Mouse (Mus musculus): Measurements from ENCODE around the gene Dnajb4.

Gene Dnajb4

GRCm38 (mm10) chr3:152209967-152210634 lies at the start of gene Dnajb4, which contains the start of gene Fubp1:
Dnajb4 (minus strand) TSS chr3:152210302.
Fubp1 (plus strand) TSS chr3:152210422.
- peak; percentile 100 for DNase-seq (ENCODE audit: low spot score)

GRCm38 (mm10) chr3:152259409-152259808 lies 49.3 kb upstream of the Dnajb4 start:
- peak; percentile 52 for DNase-seq (ENCODE audit: low spot score)

GRCm38 (mm10) chr3:152257528-152257927 lies 47.4 kb upstream of the Dnajb4 start:
- DNase-seq (ENCODE audit: low spot score), result no peak

GRCm38 (mm10) chr3:152250487-152250886 lies 40.4 kb upstream of the Dnajb4 start:
- no peak for DNase-seq (ENCODE audit: low spot score)

- DNase-seq (ENCODE audit: low spot score), result no peak
These were observed 37.6 kb upstream of the Dnajb4 start for GRCm38 (mm10) chr3:152247708-152248107.

GRCm38 (mm10) chr3:152245273-152245910 lies 35.3 kb upstream of the Dnajb4 start:
- DNase-seq (ENCODE audit: low spot score), result no peak

- no peak for DNase-seq (ENCODE audit: low spot score)
These were observed 33.2 kb upstream of the Dnajb4 start for GRCm38 (mm10) chr3:152243304-152243703.

GRCm38 (mm10) chr3:152241098-152241497 lies 31.0 kb upstream of the Dnajb4 start:
- no peak for DNase-seq (ENCODE audit: low spot score)

- no peak for DNase-seq (ENCODE audit: low spot score)
These were observed 29.5 kb upstream of the Dnajb4 start for GRCm38 (mm10) chr3:152239592-152239991.

- no peak for DNase-seq (ENCODE audit: low spot score)
These were observed 28.7 kb upstream of the Dnajb4 start for GRCm38 (mm10) chr3:152238836-152239235.

- no peak for DNase-seq (ENCODE audit: low spot score)
These were observed 25.7 kb upstream of the Dnajb4 start for GRCm38 (mm10) chr3:152235805-152236204.

- no peak for DNase-seq (ENCODE audit: low spot score)
These were observed 25.1 kb upstream of the Dnajb4 start for GRCm38 (mm10) chr3:152235238-152235637.

GRCm38 (mm10) chr3:152231333-152232100 lies 21.4 kb upstream of the Dnajb4 start:
- DNase-seq (ENCODE audit: low spot score), result no peak

GRCm38 (mm10) chr3:152229271-152229670 lies 19.2 kb upstream of the Dnajb4 start:
- DNase-seq (ENCODE audit: low spot score), result no peak

GRCm38 (mm10) chr3:152228843-152229242 lies 18.7 kb upstream of the Dnajb4 start:
- DNase-seq (ENCODE audit: low spot score), result no peak

GRCm38 (mm10) chr3:152225906-152226305 lies 15.8 kb upstream of the Dnajb4 start:
- no peak for DNase-seq (ENCODE audit: low spot score)

- no peak for DNase-seq (ENCODE audit: low spot score)
These were observed 14.8 kb upstream of the Dnajb4 start for GRCm38 (mm10) chr3:152224918-152225317.

GRCm38 (mm10) chr3:152213416-152213815 lies 3.3 kb upstream of the Dnajb4 start:
- no peak for DNase-seq (ENCODE audit: low spot score)

- no peak for DNase-seq (ENCODE audit: low spot score)
These were observed 1.7 kb upstream of the Dnajb4 start for GRCm38 (mm10) chr3:152211731-152212279.

GRCm38 (mm10) chr3:152210728-152211391 lies 758 bp upstream of the Dnajb4 start:
- peak; percentile 55 for DNase-seq (ENCODE audit: low spot score)

- no peak for DNase-seq (ENCODE audit: low spot score)
These were observed 730 bp downstream of the Dnajb4 start for GRCm38 (mm10) chr3:152209177-152209966.
